Mouse (Mus musculus): ENCODE data around the gene Snx13. TPM values are rescaled to one million over a fixed set of nuclear protein-coding genes. Genes with fewer than 3 reads are reported as not detected.

The Snx13 gene
- polyA plus RNA-seq, 1 experiment from 2014 or later: 24.7 TPM

DNA sequence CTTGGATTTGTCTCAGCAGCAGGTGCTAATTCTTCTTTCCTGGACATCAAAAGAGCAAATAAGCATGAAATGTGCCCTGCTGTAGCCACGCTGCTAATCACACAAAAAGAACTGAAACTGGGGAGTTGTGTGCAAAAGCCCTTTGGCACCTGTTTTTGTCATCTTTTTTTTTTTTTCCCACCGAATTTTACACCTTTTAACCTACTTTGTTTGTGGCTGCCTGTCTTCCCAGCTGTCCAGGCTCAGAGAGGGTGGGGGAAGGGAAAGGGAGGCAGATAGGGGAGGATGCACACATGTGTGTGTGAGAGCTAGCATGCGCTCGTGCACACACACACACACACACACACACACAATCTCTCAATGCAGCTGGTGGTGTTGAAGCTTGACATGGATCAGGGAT is 110.3 kb downstream of the Snx13 start:
- no peaks in the 10 kb centered on the region for H3K9me3 ChIP-seq (replicated peaks)

DNA sequence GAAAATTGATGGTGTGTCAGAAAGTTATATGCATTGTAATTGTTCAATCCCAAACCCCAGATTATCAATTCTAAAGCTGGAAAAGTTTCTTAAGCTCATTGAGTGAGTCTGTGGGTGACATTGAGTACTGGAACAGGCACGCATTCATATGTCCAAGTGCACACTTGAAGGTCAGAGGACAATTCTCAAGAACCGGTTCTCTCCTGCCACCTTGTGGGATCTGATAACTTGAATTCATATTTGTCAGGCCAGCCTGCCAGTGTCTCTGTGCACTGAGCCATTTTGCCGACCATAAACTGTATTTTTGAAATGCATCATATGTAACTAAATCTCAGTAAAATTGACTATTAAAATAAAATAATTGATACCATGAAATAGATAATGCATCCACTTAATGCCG is 114.7 kb downstream of the Snx13 start:
- H3K9ac ChIP-seq: no peak overlapping the region
- H3K4me3 ChIP-seq: no peak overlapping the region
- 79% methylated on average over 4 of the region's 4 CpGs for WGBS
- no peaks in the 10 kb centered on the region for H3K36me3 ChIP-seq
- ATAC-seq (ENCODE audit: low FRiP score): no peak
- H3K27me3 ChIP-seq: no peaks in the 10 kb centered on the region
- no peaks in the 10 kb centered on the region for H3K4me1 ChIP-seq
- H3K9me3 ChIP-seq (replicated peaks): no peaks in the 10 kb centered on the region
- H3K27ac ChIP-seq: no peak overlapping the region
- no peak overlapping the region for H3K4me2 ChIP-seq (replicated peaks)

More for the DNA sequence above, 110.3 kb downstream of the Snx13 start:
- ATAC-seq (ENCODE audit: low FRiP score): no peak
- WGBS: 61% methylated on average over 4 of the region's 4 CpGs
- H3K4me1 ChIP-seq: no peaks in the 10 kb centered on the region
- no peak overlapping the region for H3K4me2 ChIP-seq (replicated peaks)
- no peak overlapping the region for H3K27ac ChIP-seq
- H3K36me3 ChIP-seq: no peaks in the 10 kb centered on the region
- H3K27me3 ChIP-seq: no peaks in the 10 kb centered on the region
- no peak overlapping the region for H3K9ac ChIP-seq
- no peak overlapping the region for H3K4me3 ChIP-seq

DNA sequence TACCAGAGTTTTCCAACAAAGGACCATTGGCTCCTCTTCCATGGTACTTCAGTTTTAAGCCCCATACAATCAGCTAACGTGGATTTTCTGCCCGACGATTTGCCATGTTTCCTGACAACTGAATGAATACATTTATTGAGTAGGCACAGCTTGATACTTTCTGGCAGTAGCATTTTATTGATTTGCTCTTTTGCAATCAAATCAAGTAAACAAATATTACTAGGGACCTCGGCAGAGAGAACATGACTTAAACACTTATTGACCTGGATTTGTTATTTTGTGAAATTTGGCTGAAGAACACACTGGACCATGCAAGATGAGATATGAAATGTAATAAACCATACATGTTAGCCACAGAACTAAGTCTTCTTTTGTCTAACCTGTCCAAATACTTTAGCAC is 123.3 kb downstream of the Snx13 start:
- Histone ChIP-seq H3K4me2 (replicated peaks) (no peak overlapping the region), H3K9me3 (replicated peaks) (no peaks in the 10 kb centered on the region), H3K27me3 (no peaks in the 10 kb centered on the region), H3K4me1 (no peaks in the 10 kb centered on the region), H3K36me3 (no peaks in the 10 kb centered on the region), H3K27ac (no peak overlapping the region), H3K9ac (no peak overlapping the region), H3K4me3 (no peak overlapping the region)
- 50% methylated on average over 4 of the region's 4 CpGs for WGBS
- ATAC-seq (ENCODE audit: low FRiP score): no peak

DNA sequence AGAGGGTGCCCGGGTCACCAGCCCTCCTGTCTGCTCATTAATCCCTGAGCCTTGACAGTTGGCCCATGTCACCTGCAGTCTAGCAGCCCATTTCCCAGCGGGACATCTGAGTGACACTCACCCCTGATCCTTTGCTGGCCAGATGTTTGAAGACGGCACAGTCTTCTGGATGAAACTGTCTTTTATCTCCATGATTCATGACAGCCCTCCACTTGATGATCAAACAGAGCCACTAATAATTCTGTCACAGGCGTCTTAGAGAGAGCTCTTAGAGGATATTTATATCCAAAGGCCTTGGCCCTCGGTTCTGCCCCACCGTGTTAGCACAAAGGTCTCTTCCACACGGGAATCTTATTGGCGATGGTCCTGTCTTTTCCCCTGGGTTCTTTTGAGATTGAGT is 129.0 kb downstream of the Snx13 start:
- Histone ChIP-seq H3K4me3 (no peak overlapping the region), H3K4me1 (no peaks in the 10 kb centered on the region), H3K27ac (no peak overlapping the region), H3K36me3 (no peaks in the 10 kb centered on the region), H3K27me3 (no peaks in the 10 kb centered on the region), H3K4me2 (replicated peaks) (no peak overlapping the region), H3K9me3 (replicated peaks) (no peaks in the 10 kb centered on the region), H3K9ac (no peak overlapping the region)
- 45% methylated on average over 8 of the region's 8 CpGs for WGBS
- no peak for ATAC-seq (ENCODE audit: low FRiP score)

DNA sequence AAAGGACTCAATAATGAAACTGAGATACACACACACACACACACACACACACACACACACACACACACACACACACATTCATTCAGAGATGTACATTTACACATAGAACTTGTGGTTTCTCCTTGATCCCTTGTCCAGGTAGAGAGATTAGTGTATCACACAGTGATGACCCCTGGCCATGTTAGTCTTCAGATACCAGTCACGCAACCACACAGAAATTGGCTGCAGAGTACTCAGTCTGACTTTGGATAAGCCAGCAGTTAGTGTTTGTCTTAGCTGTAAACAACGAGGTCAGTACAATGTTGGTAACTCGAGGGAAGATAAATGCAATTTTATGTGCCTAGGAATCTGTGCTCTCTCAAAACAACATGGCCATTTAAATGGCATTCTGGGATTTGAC is 129.6 kb downstream of the Snx13 start:
- Histone ChIP-seq H3K4me1 (no peaks in the 10 kb centered on the region), H3K4me3 (no peak overlapping the region), H3K27me3 (no peaks in the 10 kb centered on the region), H3K36me3 (no peaks in the 10 kb centered on the region), H3K9ac (no peak overlapping the region), H3K4me2 (replicated peaks) (no peak overlapping the region), H3K27ac (no peak overlapping the region), H3K9me3 (replicated peaks) (no peaks in the 10 kb centered on the region)
- 82% methylated on average over 3 of the region's 3 CpGs for WGBS
- ATAC-seq (ENCODE audit: low FRiP score): no peak

DNA sequence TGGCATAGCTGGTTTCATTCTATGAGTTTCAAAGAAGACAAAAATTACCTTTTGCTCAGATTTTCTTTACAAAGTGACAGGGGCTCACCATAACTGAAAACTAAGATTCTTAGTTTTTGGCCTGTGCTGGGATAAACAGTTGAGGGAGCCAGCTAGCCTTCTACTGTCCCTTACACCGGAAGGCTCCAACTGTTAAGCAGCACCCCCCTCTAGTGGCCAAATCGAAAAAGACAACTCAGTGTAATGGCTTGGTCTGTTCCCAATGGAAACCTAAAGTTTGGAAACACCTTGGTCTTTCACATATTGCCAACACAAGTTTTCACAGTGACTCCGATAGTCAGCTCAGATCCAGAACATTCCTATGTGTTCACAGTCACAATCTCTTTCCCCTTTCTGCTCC is 135.7 kb downstream of the Snx13 start:
- H3K27ac ChIP-seq: no peak overlapping the region
- H3K27me3 ChIP-seq: no peaks in the 10 kb centered on the region
- peak; percentile 83 for ATAC-seq (ENCODE audit: low FRiP score)
- no peaks in the 10 kb centered on the region for H3K9me3 ChIP-seq (replicated peaks)
- no peaks in the 10 kb centered on the region for H3K4me1 ChIP-seq
- H3K4me2 ChIP-seq (replicated peaks): no peak overlapping the region
- H3K9ac ChIP-seq: no peak overlapping the region
- H3K36me3 ChIP-seq: no peaks in the 10 kb centered on the region
- no peak overlapping the region for H3K4me3 ChIP-seq
- WGBS: 17% methylated on average over 3 of the region's 3 CpGs

DNA sequence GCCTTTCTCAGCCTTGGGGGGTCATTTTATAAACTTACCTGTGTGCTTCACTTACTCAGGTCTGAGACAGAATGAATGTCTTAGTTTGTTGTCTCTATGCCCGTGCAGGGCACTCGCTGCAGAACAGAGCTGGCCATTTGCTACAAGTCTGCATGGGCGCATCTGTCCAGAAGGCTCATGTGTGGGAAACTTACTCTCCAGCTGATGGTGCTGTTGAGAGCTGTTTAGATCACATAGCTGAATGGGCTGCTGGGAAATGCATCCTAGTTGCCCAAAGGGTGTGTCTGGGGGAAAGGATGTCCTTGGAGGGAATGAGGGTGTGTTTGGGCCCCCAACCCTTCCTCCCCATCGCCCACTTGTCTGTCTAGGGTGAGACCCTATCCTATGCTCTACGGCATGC is 137.3 kb downstream of the Snx13 start:
- 85% methylated on average over 5 of the region's 5 CpGs for WGBS
- no peak for ATAC-seq (ENCODE audit: low FRiP score)
- Histone ChIP-seq H3K27me3 (no peaks in the 10 kb centered on the region), H3K9ac (no peak overlapping the region), H3K27ac (no peak overlapping the region), H3K4me3 (no peak overlapping the region), H3K36me3 (no peaks in the 10 kb centered on the region), H3K9me3 (replicated peaks) (no peaks in the 10 kb centered on the region), H3K4me1 (no peaks in the 10 kb centered on the region), H3K4me2 (replicated peaks) (no peak overlapping the region)

DNA sequence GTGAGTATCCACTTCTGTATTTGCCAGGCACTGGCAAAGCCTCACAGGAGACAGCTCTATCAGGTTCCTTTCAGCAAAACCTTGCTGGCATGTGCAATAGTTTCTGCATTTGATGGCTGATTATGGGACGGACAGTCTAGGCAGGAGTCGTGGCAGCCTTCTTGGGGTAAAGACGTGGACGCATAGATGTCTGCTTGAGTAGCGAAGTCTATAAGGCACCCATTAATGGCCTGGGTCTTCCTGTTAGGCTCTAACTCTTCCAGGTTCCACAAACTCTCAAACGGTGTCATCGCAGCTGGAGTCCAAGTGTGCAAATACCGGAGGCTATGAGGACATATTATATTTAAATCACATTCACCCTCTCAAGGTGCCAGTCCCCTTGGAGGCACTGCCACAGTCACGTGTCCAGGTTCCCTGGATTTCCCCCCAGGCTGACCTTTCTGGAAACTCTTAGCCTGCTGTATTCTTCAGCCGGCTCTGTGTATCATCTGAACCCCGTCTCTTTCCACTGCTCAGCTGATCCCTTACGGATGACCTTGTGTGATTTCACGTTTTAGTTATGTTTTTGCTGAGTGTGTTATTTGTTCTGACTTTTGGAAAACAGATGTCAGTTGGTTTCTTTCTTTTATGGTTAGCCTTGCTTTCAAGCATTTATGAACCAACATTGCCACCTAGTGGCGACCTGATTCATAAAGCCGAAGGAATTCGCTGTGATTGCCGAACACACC is 144.9 kb downstream of the Snx13 start:
- Histone ChIP-seq H3K36me3 (no peaks in the 10 kb centered on the region), H3K4me2 (replicated peaks) (peak overlapping the region; percentile 55), H3K4me1 (peaks cover 4% of the 10 kb centered on the region; the same call in 1 of the 2 replicates), H3K9me3 (replicated peaks) (no peaks in the 10 kb centered on the region), H3K27ac (no peak overlapping the region), H3K4me3 (peak overlapping the region; percentile 21; the same call in 1 of the 2 replicates), H3K9ac (no peak overlapping the region), H3K27me3 (no peaks in the 10 kb centered on the region)
- peak; percentile 68 for ATAC-seq (ENCODE audit: low FRiP score)
- 54% methylated on average over 17 of the region's 17 CpGs for WGBS

DNA sequence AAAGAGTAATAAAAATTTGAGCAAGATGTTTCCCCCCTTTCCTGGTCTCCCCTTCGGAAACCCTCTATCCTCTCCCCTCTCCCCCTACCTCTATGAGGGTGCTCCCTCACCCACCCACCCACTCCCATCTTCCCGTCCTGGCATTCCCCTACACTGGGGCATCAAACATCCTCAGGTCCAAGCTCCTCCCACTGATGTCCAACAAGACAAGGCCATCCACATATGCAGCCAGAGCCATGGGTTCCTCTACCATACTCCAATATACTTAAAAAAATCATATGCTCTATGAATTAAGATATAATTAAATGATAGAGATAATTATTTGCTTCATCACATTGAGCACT is 145.4 kb downstream of the Snx13 start:
- H3K4me2 ChIP-seq (replicated peaks): peak overlapping the region; percentile 55
- H3K9ac ChIP-seq: no peak overlapping the region
- no peaks in the 10 kb centered on the region for H3K27me3 ChIP-seq
- no peaks in the 10 kb centered on the region for H3K9me3 ChIP-seq (replicated peaks)
- H3K4me1 ChIP-seq: peaks cover 4% of the 10 kb centered on the region; the same call in 1 of the 2 replicates
- 34% methylated on average over 2 of the region's 2 CpGs for WGBS
- peak overlapping the region; percentile 21; the same call in 1 of the 2 replicates for H3K4me3 ChIP-seq
- H3K36me3 ChIP-seq: no peaks in the 10 kb centered on the region
- H3K27ac ChIP-seq: no peak overlapping the region
- ATAC-seq (ENCODE audit: low FRiP score): peak; percentile 82

MicroRNA genes within 50 kb of the gene (microRNA counts, 519-probe panel; counts per million panel counts)
- microRNA mmu-miR-680: 470 counts per million, percentile 58 among the panel's probes with 10 or more counts

Small RNA genes lying within 50 kb of the gene (microRNA-seq; reads per million reads assigned to microRNA genes)
- not detected for gene Mir680-3

Other genes with a start within 250 kb of the Snx13 start
- gene Hdac9, start 130.1 kb upstream of the Snx13 start, polyA plus RNA-seq (2016; fragmentation: Nextera tagmentation; extraction: Ambion mirVana): 9.0 and 9.1 TPM in 2 replicates
- gene Prps1l1, start 62.4 kb upstream of the Snx13 start, polyA plus RNA-seq (2016; fragmentation: Nextera tagmentation; extraction: Ambion mirVana): not detected in 2 replicates

Measured in hindbrain, embryonic 12.5 days (tissue).